Mouse (Mus musculus) ES-CJ7 (cell line): ENCODE measurements around the gene Map3k14.

Experiments
- DNase-seq: peaks from one replicate; pipeline ENCODE4 v3.0.0; 2011; ENCODE audit warnings: low read depth, low spot score

Map3k14 gene

GRCm38 (mm10) chr11:103215355-103215754, 51.9 kb downstream of the Map3k14 start:
- DNase-seq = no peak

GRCm38 (mm10) chr11:103213712-103214111, 53.6 kb downstream of the Map3k14 start:
- no peak for DNase-seq

DNA sequence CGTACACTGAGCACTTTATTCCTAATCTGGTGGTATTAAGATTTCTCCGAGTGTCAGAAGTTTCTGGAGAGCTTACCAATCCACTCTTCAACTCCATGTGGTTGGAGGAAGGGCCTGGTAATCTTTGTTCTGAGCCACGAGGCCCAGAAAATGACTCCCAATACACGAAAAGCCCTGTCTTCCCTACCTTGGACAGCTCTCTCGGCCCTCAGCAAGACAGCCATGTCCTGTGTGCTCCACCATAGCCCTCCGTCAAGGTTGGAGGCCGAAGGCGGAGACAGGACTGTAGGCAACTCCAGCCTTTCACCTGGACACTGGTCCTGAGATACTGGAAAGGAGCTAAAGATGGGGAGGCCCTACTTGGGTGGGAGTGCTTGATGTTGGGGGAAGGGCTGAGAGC, 57.0 kb downstream of the Map3k14 start:
- DNase-seq = peak; percentile 71

DNA sequence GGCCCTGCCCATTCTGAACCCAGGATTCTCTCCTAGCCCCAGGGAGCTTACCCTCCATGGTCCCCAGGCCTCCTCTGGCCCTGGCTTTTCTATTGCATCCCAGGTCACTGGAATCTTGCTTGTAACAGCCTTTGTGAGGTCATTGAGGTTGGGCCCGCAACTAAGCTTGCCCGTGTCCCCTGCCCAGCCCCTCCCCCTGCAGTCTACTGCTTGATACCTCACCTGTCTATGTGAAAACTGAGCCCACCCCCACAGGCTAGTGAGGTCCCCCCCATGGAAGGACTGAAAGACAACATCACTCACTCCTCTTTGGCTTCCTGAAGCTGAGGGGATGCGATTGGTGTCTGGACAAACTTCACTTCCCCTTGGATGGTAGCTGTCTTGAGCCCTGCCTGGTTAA, 58.8 kb downstream of the Map3k14 start, which contains the start of gene 1700023F06Rik:
1700023F06Rik (minus strand) TSS at position 101 of the 400 bp plus-strand sequence.
- DNase-seq = no peak

- DNase-seq = no peak
Observed at GRCm38 (mm10) chr11:103206203-103206602, 61.1 kb downstream of the Map3k14 start.

- DNase-seq = no peak
Observed at GRCm38 (mm10) chr11:103202376-103202775, 64.9 kb downstream of the Map3k14 start.

DNA sequence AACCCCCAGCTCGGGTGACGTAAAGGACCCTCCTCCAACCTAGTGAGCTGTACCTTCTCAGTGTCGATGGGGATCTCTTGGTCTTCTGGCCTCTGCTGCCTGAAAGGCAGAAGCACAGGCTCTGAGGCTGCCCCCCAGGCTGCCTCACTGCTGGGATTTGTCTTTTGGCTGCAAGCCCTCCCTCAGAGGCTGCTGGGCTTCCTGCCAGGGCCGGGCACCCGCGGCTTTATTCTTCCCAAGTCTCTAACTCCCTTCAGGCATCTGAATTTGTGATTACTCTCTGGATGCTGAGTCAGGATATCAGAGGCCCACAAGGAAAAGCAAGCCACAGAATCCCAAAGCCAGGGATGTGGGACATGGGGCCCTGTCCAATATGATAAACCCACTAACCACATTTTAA, 65.6 kb downstream of the Map3k14 start:
- no peak for DNase-seq

- peak; percentile 78 for DNase-seq
Observed at GRCm38 (mm10) chr11:103198911-103199803, 68.1 kb downstream of the Map3k14 start.

GRCm38 (mm10) chr11:103198339-103198738, 68.9 kb downstream of the Map3k14 start:
- DNase-seq = no peak

GRCm38 (mm10) chr11:103197340-103197739, 69.9 kb downstream of the Map3k14 start:
- DNase-seq = no peak

DNA sequence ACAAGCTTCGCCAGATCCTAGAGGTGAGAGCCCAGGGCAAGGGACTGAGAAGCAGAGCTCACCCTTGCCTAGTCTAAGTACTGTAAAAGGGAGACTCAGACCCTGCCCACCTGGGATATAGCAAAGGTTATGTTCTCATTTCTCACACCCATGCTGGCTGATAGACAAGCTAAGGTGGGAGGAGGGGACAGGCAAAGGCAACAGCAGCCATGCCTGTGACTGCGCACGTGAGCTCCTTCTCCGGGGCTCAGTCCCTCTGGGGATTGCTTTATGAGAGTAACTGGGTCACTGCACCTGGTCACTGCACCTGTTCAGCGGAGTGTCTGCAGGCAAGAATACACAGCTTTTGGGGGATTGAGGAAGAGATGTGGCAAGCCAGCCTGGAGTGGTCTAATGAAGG, 71.6 kb downstream of the Map3k14 start:
- DNase-seq = no peak

DNA sequence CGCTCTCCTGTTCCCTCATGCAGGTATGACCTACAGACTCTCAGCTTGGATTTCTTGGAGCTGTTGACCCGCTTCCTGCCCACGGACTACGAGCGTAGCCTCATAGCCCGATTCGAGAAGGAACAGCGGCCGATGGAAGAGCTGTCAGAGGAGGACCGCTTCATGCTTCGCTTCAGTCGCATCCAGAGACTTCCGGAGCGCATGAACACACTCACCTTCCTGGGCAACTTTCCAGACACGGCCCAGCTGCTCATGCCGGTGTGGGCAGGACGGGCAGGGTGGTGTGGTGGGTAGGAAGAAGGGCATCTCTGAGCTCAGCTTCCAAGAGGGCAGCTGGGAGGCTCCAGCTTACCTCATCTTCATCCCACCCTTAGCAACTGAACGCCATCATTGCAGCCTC, 72.0 kb downstream of the Map3k14 start:
- DNase-seq = no peak

DNA sequence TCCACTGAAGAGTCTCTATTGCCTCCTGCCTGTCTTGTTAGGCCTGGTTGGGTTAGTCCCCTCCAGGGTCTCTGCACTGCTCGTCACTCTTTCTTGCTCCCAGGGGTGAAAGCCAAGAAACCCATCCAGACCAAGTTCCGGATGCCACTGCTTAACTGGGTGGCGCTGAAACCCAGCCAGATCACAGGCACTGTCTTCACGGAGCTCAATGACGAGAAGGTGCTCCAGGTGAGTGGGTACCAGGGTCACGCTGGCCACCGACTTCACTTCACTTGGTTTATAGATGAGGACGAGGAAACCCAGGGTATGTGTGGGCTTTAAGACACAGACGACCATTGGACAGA, 73.5 kb downstream of the Map3k14 start:
- no peak for DNase-seq

DNA sequence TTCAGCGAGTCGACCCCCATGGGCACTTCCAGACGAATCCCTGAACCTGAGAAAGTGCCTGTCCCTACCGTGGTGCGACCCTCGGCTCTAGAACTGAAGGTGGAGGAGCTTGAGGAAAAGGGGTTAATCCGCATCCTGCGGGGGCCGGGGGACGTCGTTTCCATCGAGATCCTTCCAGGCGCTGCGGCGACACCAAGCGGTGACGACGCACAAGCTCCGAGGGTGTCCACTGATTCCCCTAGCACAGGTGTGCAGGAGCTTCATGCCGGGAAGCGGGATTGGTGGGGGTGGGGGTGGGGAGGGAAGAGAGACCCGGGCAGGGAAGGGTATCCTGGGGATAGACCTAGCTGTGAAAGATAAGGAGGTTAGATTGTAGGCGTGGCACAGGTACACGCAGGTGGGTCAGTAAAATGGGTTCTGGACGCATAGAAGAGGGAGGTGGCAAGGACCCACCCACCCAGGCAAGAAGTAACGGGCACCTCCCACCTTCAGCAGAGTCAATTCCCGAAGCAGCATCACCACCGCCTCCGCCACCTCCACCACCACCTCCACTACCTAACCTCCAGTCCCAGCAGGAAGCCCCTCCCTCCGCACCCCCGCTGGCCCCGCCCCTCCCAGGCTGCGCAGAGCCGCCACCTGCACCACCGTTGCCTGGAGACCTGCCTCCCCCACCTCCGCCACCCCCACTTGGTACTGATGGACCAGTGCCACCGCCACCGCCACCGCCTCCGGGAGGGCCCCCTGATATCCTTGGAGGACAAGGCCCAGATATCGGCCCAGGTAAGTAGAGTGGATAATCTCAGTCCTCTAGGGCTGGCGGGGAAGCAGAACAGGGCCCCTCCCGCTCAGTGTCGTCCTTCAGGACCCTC, 74.1 kb downstream of the Map3k14 start:
- peak; percentile 66 for DNase-seq

GRCm38 (mm10) chr11:103192230-103192955, 74.9 kb downstream of the Map3k14 start:
- DNase-seq = no peak

- DNase-seq = peak; percentile 58
Observed at GRCm38 (mm10) chr11:103184891-103185290, 82.4 kb downstream of the Map3k14 start.

- DNase-seq = no peak
Observed at GRCm38 (mm10) chr11:103181911-103182310, 85.4 kb downstream of the Map3k14 start.

DNA sequence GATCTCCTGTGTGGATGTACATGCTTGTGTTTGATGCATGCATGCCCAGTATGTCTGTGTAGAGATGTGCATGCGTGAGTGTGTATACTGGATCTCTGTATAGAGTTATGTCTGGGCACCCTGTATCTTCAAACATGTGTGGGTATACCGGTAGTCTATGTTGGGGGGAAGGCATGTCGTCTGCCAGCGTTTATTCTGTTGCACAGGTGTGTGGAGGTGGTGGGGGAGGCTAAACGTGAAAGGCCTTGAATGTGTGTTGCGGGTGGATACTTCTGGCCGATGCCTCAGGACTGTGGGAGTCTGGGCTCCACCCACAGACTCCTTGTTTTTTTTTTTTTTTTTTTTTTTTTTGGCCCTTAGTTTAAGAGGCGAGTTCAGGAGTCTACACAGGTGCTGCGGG, 85.9 kb downstream of the Map3k14 start:
- no peak for DNase-seq

DNA sequence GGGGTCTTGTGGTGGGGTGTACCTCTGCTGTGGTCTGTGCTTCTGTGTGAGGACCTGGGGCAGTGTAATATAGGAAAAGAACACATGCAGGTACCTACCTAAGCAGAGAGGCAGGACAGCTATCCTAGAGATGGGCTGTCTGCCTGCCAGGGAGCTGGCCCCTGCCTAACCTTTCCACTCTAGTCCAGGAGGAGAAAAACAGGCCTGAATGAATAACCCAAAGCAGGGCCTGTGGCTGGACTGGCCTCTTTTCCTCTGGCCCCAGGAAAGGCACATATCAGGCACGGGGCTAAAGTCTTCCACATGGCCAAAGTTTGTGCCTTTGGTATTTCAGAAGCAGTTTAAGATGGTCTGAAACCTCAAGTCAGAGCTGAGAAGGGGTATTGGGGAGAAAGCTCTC, 86.8 kb downstream of the Map3k14 start:
- no peak for DNase-seq

DNA sequence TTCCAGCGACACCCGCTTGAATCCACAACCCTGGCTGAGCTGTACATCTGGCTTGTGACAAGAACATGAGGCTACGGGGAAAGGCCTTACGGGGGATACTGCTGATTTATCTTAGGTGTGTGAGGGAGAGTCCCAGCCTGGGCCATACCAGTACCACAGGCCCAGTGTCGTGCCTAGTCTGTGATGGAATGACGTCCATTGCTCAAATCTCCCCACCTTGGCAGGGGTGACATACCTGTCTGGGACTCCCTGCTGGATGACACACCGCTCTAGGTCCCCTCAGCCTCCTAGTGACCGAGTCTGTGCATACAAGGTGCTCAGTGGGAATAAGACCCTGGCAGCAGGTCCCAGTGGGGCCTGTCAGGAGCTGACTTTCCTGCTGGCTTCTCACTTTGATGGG, 88.5 kb downstream of the Map3k14 start:
- no peak for DNase-seq

DNA sequence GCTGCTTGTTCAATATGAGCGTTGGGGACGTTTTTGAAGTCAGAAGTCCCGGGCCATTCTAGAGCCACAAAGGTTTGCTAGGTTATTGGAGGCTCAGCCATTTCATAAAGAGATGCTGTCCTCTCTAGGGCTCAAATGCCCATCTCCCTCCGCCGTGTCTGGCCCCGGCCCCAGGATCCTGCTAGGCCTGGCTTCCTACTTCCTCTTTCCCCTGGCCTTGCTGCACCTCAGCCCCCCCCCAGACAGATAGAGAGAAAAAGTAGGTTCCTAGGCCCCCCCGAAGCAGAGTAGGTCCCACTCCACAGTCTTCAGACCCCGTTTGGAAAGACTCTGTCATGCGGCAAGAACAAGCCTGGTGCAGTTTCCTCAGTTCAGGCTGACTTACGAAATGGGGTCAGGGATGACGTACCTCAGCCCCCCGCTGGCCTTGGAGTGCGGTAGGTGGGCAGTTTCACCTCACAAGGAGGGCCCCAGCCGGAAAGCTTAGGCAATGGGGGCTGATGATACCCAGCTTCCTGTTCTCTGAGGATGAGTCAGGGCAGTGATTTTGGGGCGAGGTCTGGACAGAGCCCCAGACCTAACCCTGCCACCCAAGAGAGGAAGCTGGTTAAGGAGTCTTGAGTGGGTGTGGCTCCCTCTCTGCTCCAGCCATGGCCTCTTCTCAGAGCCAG, 89.3 kb downstream of the Map3k14 start:
- no peak for DNase-seq
